Mouse (Mus musculus): ENCODE results near the gene Tmem132b.

Tmem132b gene

GRCm38 (mm10) chr5:125676025-125676623 is 144.6 kb downstream of the Tmem132b start:
- DNase-seq (ENCODE audit: low spot score in 2 of 2): no peak

- DNase-seq (ENCODE audit: low spot score in 2 of 2): no peak
Observed at GRCm38 (mm10) chr5:125680889-125681288, 149.3 kb downstream of the Tmem132b start.

- DNase-seq (ENCODE audit: low spot score in 2 of 2): no peak
Observed at GRCm38 (mm10) chr5:125683491-125683890, 151.9 kb downstream of the Tmem132b start.

GRCm38 (mm10) chr5:125685681-125686331 is 154.2 kb downstream of the Tmem132b start:
- DNase-seq (ENCODE audit: low spot score in 2 of 2): no peak

- DNase-seq (ENCODE audit: low spot score in 2 of 2): no peak
Observed at GRCm38 (mm10) chr5:125692538-125692937, 161.0 kb downstream of the Tmem132b start.

GRCm38 (mm10) chr5:125699395-125699794 is 167.8 kb downstream of the Tmem132b start:
- DNase-seq (ENCODE audit: low spot score in 2 of 2): no peak

GRCm38 (mm10) chr5:125700234-125700633 is 168.7 kb downstream of the Tmem132b start:
- DNase-seq (ENCODE audit: low spot score in 2 of 2): no peak

GRCm38 (mm10) chr5:125705379-125705778 is 173.8 kb downstream of the Tmem132b start:
- no peak for DNase-seq (ENCODE audit: low spot score in 2 of 2)

GRCm38 (mm10) chr5:125709160-125709559 is 177.6 kb downstream of the Tmem132b start:
- DNase-seq (ENCODE audit: low spot score in 2 of 2): no peak

GRCm38 (mm10) chr5:125726815-125727214 is 195.2 kb downstream of the Tmem132b start:
- no peak for DNase-seq (ENCODE audit: low spot score in 2 of 2)

GRCm38 (mm10) chr5:125727436-125727835 is 195.9 kb downstream of the Tmem132b start:
- no peak for DNase-seq (ENCODE audit: low spot score in 2 of 2)

- DNase-seq (ENCODE audit: low spot score in 2 of 2): no peak
Observed at GRCm38 (mm10) chr5:125727936-125728335, 196.4 kb downstream of the Tmem132b start.

GRCm38 (mm10) chr5:125728521-125728920 is 196.9 kb downstream of the Tmem132b start:
- no peak for DNase-seq (ENCODE audit: low spot score in 2 of 2)

- no peak for DNase-seq (ENCODE audit: low spot score in 2 of 2)
Observed at GRCm38 (mm10) chr5:125733806-125734205, 202.2 kb downstream of the Tmem132b start.

GRCm38 (mm10) chr5:125737105-125737504 is 205.5 kb downstream of the Tmem132b start:
- no peak for DNase-seq (ENCODE audit: low spot score in 2 of 2)

GRCm38 (mm10) chr5:125743503-125743902 is 211.9 kb downstream of the Tmem132b start:
- no peak for DNase-seq (ENCODE audit: low spot score in 2 of 2)

GRCm38 (mm10) chr5:125745727-125746126 is 214.2 kb downstream of the Tmem132b start:
- DNase-seq (ENCODE audit: low spot score in 2 of 2): no peak

GRCm38 (mm10) chr5:125751481-125751880 is 219.9 kb downstream of the Tmem132b start:
- no peak for DNase-seq (ENCODE audit: low spot score in 2 of 2)

- no peak for DNase-seq (ENCODE audit: low spot score in 2 of 2)
Observed at GRCm38 (mm10) chr5:125752546-125752945, 221.0 kb downstream of the Tmem132b start.

GRCm38 (mm10) chr5:125756987-125757530 is 225.5 kb downstream of the Tmem132b start:
- no peak for DNase-seq (ENCODE audit: low spot score in 2 of 2)

- no peak for DNase-seq (ENCODE audit: low spot score in 2 of 2)
Observed at GRCm38 (mm10) chr5:125758506-125758905, 226.9 kb downstream of the Tmem132b start.

GRCm38 (mm10) chr5:125766941-125767340 is 235.4 kb downstream of the Tmem132b start:
- no peak for DNase-seq (ENCODE audit: low spot score in 2 of 2)

- DNase-seq (ENCODE audit: low spot score in 2 of 2): no peak
Observed at GRCm38 (mm10) chr5:125767950-125768349, 236.4 kb downstream of the Tmem132b start.
